Mouse (Mus musculus) thymus, postnatal 25 days (tissue): ENCODE measurements around the gene Casp3.
"Not testable (repeated sequence)": the region's sequence is repeated elsewhere in the genome, so short reads cannot be mapped to it uniquely, and the experiment has no call there.

Experiments used
- DNase-seq: peaks from one replicate; pipeline ENCODE4 v3.0.0; 2022

Casp3 gene

GRCm38 (mm10) chr8:46616879-46617689 is at the start of gene Casp3, which contains the start of gene Primpol:
TSS of gene Casp3 (plus strand) at chr8:46617291.
TSS of gene Primpol (minus strand) at chr8:46617212.
- DNase-seq: peak; percentile 96

GRCm38 (mm10) chr8:46567946-46568345 is 49.1 kb upstream of the Casp3 start:
- DNase-seq: no peak

DNA sequence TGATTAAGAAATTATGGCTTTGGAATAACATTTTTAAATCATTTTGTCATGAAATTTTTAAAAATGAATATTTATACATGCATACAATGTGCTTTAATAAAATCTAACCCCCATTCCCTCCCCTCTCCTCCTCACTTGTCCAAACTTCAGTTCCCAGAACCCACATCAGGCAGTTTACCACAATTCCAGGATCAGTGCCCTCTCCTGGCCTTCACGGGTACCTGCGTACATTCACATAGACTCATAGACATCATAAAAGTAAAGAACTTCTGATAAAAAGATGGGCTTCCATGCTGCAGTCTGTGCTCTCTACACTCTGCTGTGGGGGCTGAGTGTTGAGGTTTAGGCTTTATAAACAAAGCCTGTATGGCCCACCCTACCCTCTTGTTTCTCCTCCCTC is 48.1 kb upstream of the Casp3 start:
- DNase-seq: no peak

GRCm38 (mm10) chr8:46569659-46570441 is 47.2 kb upstream of the Casp3 start:
- no peak for DNase-seq

- no peak for DNase-seq
These were observed 46.4 kb upstream of the Casp3 start for GRCm38 (mm10) chr8:46570673-46571072.

DNA sequence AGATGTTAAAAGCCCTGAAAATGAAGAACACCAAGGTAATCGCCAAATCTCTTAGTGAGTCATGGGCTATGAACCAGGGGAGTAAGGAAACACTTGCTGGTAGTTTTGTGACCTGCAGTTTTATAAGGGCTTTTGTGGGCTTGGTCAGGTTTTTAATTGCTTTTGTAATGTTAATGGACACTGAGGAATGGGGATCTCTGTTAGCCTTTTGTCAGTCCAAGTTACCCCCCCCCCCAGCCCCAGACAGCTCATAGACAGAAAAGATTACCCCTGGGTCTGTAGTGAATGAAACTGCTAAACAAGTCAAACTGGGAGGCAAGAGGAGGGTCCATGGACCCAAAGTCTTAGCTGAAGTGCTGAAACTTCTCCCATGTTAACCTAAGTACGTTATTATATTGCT is 43.6 kb upstream of the Casp3 start:
- DNase-seq: no peak

DNA sequence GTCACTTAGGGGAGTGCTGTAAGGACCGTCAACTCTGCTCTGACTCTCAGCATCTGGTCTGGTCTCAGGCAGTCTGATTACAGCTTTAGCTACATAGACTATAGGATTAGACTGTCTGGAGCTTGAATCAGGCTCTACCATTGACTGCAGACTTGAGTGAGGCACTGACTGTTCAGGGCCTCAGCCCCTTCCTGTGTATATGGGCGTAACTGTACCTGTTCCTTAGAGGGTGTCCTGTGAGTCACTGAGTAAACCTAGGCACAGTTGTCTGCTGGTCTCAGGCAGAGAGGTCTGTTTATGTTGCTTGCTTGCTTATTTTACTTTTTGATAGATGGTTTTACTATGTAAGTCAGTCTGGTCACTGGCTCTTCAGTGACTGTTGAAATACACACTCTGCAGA is 43.1 kb upstream of the Casp3 start:
- DNase-seq: no peak

DNA sequence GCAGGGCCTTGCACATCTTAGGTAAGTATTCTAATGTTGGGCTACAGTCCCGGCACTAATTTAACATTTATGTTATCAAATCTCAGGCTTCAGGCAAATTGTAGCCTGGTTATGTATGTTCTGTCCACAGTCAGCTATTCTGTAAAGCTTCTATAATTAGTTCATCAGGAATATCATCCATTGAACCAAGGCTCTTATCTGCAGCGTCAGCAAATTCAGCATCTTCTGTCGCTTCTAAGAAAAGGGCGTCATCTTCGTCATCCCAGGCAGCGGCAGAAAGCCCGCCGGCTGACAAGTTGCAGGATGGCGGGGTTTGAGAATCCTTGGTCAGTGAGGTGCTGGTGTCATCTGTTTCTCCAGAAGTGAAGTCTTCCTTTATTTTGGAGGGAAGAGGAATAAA is 38.3 kb upstream of the Casp3 start:
- DNase-seq: no peak

DNA sequence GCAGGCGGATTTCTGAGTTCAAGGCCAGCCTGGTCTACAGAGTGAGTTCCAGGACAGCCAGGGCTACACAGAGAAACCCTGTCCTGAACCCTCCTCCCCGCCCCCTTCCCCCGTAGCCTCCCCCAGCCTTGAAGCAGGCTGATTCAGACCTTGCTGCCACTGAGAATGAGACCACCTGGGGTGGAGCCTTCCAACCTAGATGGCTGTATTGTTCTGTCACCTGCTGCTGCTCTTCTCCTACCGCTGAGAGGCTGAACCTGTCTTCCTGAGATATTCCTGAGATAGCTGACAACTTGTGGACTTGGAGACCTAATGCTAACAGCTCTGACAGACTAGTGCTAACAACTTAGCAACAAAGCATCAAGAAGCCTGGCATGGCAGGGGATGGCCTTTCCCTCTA is 32.8 kb upstream of the Casp3 start:
- DNase-seq: not testable (repeated sequence)

DNA sequence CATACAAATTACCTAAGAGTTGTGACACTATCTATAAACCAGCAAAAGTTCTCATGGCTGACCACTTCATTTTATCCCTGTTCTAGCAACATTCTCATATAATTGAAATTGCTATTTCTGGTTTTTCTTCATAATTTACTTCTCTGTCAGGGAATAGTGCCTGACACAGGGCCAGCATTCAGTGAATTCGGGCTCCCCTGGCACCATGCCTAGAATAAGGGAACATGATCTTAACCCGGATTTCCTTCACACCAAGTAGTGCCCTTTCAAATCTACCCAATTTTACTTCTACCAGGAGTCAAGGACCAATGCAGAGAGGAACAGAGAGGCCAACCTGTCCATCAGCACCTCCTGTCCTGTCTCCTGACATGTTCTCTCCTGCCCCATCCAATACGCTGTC is 31.5 kb upstream of the Casp3 start:
- DNase-seq: no peak

DNA sequence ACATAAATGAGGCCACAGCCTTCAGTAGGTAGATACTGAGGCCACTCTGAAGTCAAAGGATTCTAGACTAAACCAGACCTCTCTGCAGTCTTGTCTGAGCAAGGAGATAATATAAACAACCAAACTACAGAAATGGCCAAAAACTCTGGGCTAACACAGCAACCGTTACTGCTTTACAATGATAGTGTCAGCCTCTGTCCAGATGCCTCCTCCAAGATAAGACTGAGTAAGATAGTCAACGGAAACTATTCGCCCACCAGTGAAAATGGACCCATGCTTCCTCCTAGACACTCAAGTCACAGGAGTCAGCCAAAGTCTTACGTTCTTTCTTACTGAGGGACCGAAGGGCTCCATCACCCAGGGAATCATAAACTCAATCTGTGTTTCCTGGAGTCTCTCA is 29.2 kb upstream of the Casp3 start:
- DNase-seq: no peak

- DNase-seq: no peak
These were observed 28.4 kb upstream of the Casp3 start for GRCm38 (mm10) chr8:46588663-46589062.

DNA sequence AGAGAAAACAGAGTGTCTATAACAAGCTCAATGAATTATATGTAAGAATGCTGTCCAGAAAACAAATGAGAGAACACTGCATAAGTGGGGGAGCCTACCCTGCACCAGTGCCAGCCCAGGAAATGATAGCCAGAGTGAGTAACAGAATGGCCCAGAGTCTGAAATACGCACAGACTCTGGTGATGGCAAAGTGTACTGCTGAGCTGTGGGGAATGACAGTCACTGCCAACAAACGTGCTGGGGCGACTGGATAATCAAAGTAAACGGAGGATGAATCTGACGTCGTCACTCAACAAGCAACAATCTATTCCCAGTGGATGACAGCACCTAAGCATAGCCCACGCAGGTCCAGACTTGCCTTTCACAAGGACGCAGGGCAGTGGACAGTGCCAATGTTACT is 24.0 kb upstream of the Casp3 start:
- no peak for DNase-seq

DNA sequence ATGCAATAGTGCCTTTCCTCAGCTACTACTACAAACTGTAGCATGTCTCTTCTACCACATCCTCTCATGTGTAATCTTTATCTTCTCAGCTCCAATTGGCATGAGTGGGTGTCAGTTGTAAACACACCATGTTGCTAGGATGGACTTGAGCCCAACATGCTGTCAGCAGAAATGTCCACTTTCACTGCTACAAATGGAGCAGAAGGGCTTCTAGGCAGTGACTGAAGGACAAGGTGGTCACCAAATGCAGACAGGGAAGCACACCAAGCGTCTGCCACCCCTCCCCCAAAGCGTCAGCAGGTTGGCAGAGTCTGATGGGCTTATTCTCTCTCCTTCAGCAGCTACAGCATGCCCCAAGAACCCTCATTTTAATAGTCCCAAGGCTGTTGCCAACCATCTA is 23.3 kb upstream of the Casp3 start:
- no peak for DNase-seq

DNA sequence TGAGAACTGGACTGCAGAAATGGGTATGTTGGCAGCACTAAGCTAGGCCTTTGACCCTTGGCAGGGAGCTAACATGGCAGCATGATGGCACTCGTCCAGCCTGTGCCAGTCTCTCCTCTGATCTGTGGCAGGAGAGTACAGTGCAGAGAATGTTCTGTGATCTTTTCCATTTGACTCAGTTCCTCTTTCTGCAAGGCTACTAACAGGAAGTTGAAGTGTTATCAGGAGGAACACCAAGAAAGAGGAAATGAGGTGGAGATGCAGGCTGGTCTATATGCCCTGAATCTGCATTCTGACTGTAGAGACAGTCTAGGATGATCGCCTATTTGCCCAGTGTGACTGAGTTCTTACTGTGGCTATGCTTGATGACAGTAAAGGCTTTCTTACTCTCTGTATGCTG is 21.5 kb upstream of the Casp3 start:
- DNase-seq: no peak

GRCm38 (mm10) chr8:46596530-46596929 is 20.6 kb upstream of the Casp3 start:
- no peak for DNase-seq

DNA sequence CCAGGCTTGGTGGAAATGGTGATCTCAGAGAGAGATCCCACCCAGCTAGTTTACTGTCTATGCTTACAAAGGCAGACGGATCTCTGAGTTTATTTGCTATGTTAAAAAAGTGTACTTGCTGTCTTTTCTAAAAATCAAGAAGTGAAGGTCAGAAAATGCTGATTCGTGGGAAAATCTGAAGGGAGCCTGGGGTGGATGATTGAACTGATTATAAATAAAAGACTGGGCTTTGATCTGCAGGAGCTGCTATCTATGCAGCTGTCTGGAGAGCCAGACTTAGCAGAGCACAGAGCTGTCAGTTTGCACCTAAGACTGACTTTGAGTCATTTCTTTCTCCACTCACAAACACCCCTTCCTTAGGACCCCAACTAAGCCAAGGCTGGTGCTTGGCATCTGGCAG is 19.7 kb upstream of the Casp3 start:
- no peak for DNase-seq

DNA sequence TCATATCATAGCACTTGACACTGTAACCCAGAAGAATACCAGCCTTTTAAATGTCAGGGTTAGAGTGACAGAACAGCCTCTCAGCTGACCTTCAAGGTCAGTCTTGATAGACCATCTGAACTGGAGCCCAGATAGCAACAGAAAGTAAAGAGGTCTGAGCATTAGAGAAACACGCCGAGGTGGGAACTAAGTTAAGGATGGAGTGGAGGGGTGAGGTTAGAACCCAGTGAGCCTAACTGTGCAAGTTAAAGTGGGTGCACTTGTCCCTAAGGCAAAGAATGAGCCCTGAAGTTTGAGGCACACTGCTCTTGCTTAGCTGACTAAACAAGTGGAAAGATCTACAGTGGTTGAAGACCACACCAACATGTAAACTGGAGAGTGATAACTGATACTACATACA is 19.0 kb upstream of the Casp3 start:
- no peak for DNase-seq

DNA sequence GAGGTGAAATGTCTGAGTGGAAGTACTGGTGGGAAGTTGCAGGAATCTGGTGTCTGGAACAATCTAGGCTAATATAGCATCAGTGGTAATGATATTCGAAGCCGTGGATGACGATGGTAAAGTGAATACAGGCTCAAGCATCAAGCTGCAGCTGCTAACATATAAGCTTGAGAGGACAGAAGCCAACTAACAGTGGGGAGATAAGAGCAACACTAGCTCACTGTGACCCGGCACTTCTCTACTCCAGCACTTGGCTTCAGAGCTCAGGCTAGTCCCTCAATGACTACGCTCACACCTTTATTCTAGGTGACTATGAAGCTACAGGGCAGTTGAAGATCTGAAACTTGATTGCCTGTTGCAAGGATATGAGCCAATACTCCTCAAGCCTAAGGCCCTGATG is 18.3 kb upstream of the Casp3 start:
- no peak for DNase-seq

GRCm38 (mm10) chr8:46599314-46599904 is 17.7 kb upstream of the Casp3 start:
- no peak for DNase-seq

DNA sequence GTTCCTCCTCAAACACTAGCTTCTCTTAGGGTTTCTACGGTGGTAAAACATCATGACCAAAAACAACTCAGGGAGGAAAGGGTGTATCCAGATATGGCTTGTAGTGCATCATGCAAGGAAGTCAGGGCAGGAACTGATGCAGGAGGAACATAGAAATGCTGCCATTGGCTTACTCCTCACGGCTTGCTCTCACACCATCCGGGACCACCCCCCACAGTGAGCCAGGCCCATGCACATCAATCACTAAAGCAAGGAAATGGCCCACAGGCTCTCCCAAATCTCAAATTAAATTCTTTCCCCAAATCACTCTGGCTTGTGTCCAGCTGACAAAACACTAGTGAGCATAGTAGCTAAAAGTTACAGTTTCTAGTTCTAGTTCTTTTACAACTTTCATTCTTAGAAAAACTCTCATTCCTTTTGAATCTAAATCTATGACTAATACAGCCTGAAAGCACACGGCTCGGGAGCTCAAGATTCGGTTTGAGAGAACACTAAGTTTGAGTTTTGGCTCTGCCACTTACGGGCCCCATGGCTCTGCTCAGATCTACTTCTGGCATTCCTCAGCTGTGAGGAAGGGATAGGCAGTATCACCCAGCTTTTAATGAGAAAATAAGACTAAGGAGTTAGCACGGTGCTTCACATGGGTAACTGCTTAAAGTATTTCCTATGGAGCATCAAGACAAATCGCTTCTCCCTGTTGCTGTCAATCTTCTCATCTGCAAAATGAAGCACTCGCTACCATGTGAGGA is 16.0 kb upstream of the Casp3 start:
- DNase-seq: no peak

DNA sequence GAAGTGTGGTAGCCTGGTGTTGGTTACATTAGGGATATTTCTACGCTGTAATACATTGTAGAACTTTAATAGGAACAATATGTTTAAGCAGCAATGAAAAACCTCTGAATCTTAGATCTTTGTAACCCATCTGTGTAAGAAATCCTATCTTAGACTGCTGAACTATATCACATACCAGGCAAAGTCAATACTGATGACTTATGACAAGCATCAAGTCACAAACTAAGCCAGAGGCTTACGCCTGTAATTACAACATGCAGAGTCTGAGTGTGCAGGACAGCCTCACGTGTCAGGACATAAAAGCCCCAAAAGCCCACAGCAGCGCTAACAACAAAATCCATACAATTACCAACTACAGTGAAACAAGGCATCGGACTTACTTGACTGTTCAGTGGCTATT is 13.5 kb upstream of the Casp3 start:
- no peak for DNase-seq

DNA sequence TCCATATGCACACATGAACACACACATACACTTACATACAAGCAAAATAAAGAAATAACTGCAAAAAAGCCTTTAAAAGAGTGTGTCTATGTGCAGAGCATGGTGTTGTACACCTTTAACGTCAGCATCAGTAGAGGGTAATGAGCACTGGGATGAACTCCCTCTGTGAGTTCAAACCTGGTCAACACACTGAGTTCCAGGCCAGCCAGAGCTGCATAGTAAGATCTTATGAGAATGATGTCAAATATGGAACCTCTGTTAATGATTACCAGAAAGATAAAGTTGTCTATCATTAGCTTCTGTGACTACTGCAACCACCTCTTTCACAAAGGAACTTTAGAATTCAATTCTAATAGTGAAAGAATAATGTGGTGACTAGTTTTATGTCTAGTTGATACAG is 10.2 kb upstream of the Casp3 start:
- DNase-seq: no peak
